Mouse (Mus musculus): ENCODE results near the gene Mtor. TPM values are rescaled to one million over a fixed set of nuclear protein-coding genes. Genes with fewer than 3 reads are reported as not detected.

The Mtor gene
- total and polyA plus RNA-seq, 3 experiments = 10.5 to 28.6 (median 24.3) TPM

- TF ChIP-seq EP300 (IDR thresholded peaks at IDR 0.05; ENCODE audit: low read length) (no peak), CTCF (conservative IDR thresholded peaks at IDR 0.05 in 1 of 2, IDR thresholded peaks at IDR 0.05 in 1 of 2; ENCODE audit: low read depth in 2 of 2, low read length in 2 of 2) (no peak), MYC (IDR thresholded peaks at IDR 0.05; ENCODE audit: low read depth, low read length) (no peak), CHD2 (IDR thresholded peaks at IDR 0.05; ENCODE audit: low read length) (no peak), KAT2A (IDR thresholded peaks at IDR 0.05; ENCODE audit: insufficient replicate concordance, low read length) (no peak)
- H3K9me3 ChIP-seq (replicated peaks; ENCODE audit: low read length) = no peaks in the 10 kb centered on the region
- in situ Hi-C loops (cut with MboI; ENCODE audit: low pct_ligation_motif_present, low pct_unique_long_range_greater_than_20kb, low sequenced_read_pairs) = no loop called here
- H3K4me3 ChIP-seq (replicated peaks in 1 of 3; ENCODE audit: low read depth in 2 of 3, low read length in 2 of 3, poor library complexity in 1 of 3) = no peak overlapping the region
- peaks cover 0 to 9% of the 10 kb centered on the region in 2 experiments; a peak in 2 of 4 replicates for H3K4me1 ChIP-seq (ENCODE audit: control insufficient read depth in 1 of 2, insufficient read depth in 2 of 2)
- H3K36me3 ChIP-seq (replicated peaks in 1 of 2; ENCODE audit: control insufficient read depth in 1 of 2, insufficient read depth in 1 of 2, low read length in 1 of 2) = peaks cover 87 to 97% of the 10 kb centered on the region in 2 experiments
- dilution Hi-C loops (cut with MboI; ENCODE audit: extremely low pct_ligation_motif_present, extremely low pct_unique_long_range_greater_than_20kb, low sequenced_read_pairs) = no loop called here
- no peak for DNase-seq (ENCODE audit: extremely low read depth)
- H3K79me2 ChIP-seq (replicated peaks; ENCODE audit: control insufficient read depth, extremely low read depth, insufficient read depth, poor library complexity, severe bottlenecking) = no peaks in the 10 kb centered on the region
- H3K27me3 ChIP-seq (replicated peaks) = no peaks in the 10 kb centered on the region
- no peak overlapping the region; the same call in 1 of the 2 replicates for H3K27ac ChIP-seq (ENCODE audit: insufficient read depth, low read depth)
- no peak overlapping the region for H3K9ac ChIP-seq (ENCODE audit: insufficient read depth, low read depth)
- H3K4me2 ChIP-seq (ENCODE audit: insufficient read depth, low read depth, poor library complexity, severe bottlenecking) = no peak overlapping the region
Observed at GRCm38 (mm10) chr4:148573222-148573621, 124.8 kb downstream of the Mtor start.

GRCm38 (mm10) chr4:148580765-148581164 lies 132.4 kb downstream of the Mtor start:
- H3K27ac ChIP-seq (ENCODE audit: insufficient read depth, low read depth) = no peak overlapping the region
- H3K27me3 ChIP-seq (replicated peaks) = no peaks in the 10 kb centered on the region
- H3K4me2 ChIP-seq (ENCODE audit: insufficient read depth, low read depth, poor library complexity, severe bottlenecking) = no peak overlapping the region
- in situ Hi-C loops (cut with MboI; ENCODE audit: low pct_ligation_motif_present, low pct_unique_long_range_greater_than_20kb, low sequenced_read_pairs) = no loop called here
- peaks cover 7 to 31% of the 10 kb centered on the region in 2 experiments; a peak in 3 of 4 replicates for H3K4me1 ChIP-seq (ENCODE audit: control insufficient read depth in 1 of 2, insufficient read depth in 2 of 2)
- H3K79me2 ChIP-seq (replicated peaks; ENCODE audit: control insufficient read depth, extremely low read depth, insufficient read depth, poor library complexity, severe bottlenecking) = no peaks in the 10 kb centered on the region
- TF ChIP-seq ZC3H11A (IDR thresholded peaks at IDR 0.05; ENCODE audit: low read depth, low read length) = no peak
- TF ChIP-seq BHLHE40 (IDR thresholded peaks at IDR 0.05; ENCODE audit: low read depth, low read length) = no peak
- no peak for TF ChIP-seq USF2 (conservative IDR thresholded peaks at IDR 0.05; ENCODE audit: low read depth, low read length)
- no peak for TF ChIP-seq ZMIZ1 (IDR thresholded peaks at IDR 0.05; ENCODE audit: low read depth, low read length)
- H3K9me3 ChIP-seq (replicated peaks; ENCODE audit: low read length) = no peaks in the 10 kb centered on the region
- no peak overlapping the region for H3K9ac ChIP-seq (ENCODE audit: insufficient read depth, low read depth)
- no peak overlapping the region for H3K4me3 ChIP-seq (replicated peaks in 1 of 3; ENCODE audit: low read depth in 2 of 3, low read length in 2 of 3, poor library complexity in 1 of 3)
- dilution Hi-C loops (cut with MboI; ENCODE audit: extremely low pct_ligation_motif_present, extremely low pct_unique_long_range_greater_than_20kb, low sequenced_read_pairs) = no loop called here
- DNase-seq (ENCODE audit: extremely low read depth) = no peak
- peaks cover 68 to 84% of the 10 kb centered on the region in 2 experiments for H3K36me3 ChIP-seq (replicated peaks in 1 of 2; ENCODE audit: control insufficient read depth in 1 of 2, insufficient read depth in 1 of 2, low read length in 1 of 2)

- DNase-seq (ENCODE audit: extremely low read depth) = no peak
- H3K4me2 ChIP-seq (ENCODE audit: insufficient read depth, low read depth, poor library complexity, severe bottlenecking) = no peak overlapping the region
- no peak for TF ChIP-seq ETS1 (conservative IDR thresholded peaks at IDR 0.05; ENCODE audit: low read depth, low read length)
- no peak for TF ChIP-seq TBP (conservative IDR thresholded peaks at IDR 0.05; ENCODE audit: low read depth, low read length)
- TF ChIP-seq JUN (IDR thresholded peaks at IDR 0.05; ENCODE audit: insufficient read depth, low read depth, low read length) = no peak
- no peak for TF ChIP-seq KAT2A (IDR thresholded peaks at IDR 0.05; ENCODE audit: insufficient replicate concordance, low read length)
- TF ChIP-seq MXI1 (IDR thresholded peaks at IDR 0.05; ENCODE audit: low read depth, low read length) = no peak
- no peak for TF ChIP-seq ZNF384 (IDR thresholded peaks at IDR 0.05; ENCODE audit: low read depth, low read length)
- no peak for TF ChIP-seq POLR2A (IDR thresholded peaks at IDR 0.05; ENCODE audit: low read depth, low read length)
- TF ChIP-seq EP300 (IDR thresholded peaks at IDR 0.05; ENCODE audit: low read length) = no peak
- no peak for TF ChIP-seq CHD2 (IDR thresholded peaks at IDR 0.05; ENCODE audit: low read length)
- TF ChIP-seq RCOR1 (conservative IDR thresholded peaks at IDR 0.05; ENCODE audit: low read depth, low read length) = no peak
- TF ChIP-seq CHD1 (IDR thresholded peaks at IDR 0.05; ENCODE audit: low read depth, low read length) = no peak
- no peak for TF ChIP-seq TCF12 (IDR thresholded peaks at IDR 0.05; ENCODE audit: low read depth, low read length)
- no peak for TF ChIP-seq GABPA (IDR thresholded peaks at IDR 0.05; ENCODE audit: insufficient replicate concordance, low read depth, low read length)
- no peak for TF ChIP-seq IRF4 (IDR thresholded peaks at IDR 0.05; ENCODE audit: low read depth, low read length)
- no peak for TF ChIP-seq E2F4 (IDR thresholded peaks at IDR 0.05; ENCODE audit: insufficient replicate concordance, low read depth, low read length)
- no peak for TF ChIP-seq ZMIZ1 (IDR thresholded peaks at IDR 0.05; ENCODE audit: low read depth, low read length)
- TF ChIP-seq USF2 (conservative IDR thresholded peaks at IDR 0.05; ENCODE audit: low read depth, low read length) = no peak
- H3K27me3 ChIP-seq (replicated peaks) = no peaks in the 10 kb centered on the region
- in situ Hi-C loops (cut with MboI; ENCODE audit: low pct_ligation_motif_present, low pct_unique_long_range_greater_than_20kb, low sequenced_read_pairs) (no loop called here), dilution Hi-C loops (cut with MboI; ENCODE audit: extremely low pct_ligation_motif_present, extremely low pct_unique_long_range_greater_than_20kb, low sequenced_read_pairs) (no loop called here)
- no peaks in the 10 kb centered on the region for H3K9me3 ChIP-seq (replicated peaks; ENCODE audit: low read length)
- no peak overlapping the region for H3K27ac ChIP-seq (ENCODE audit: insufficient read depth, low read depth)
- H3K79me2 ChIP-seq (replicated peaks; ENCODE audit: control insufficient read depth, extremely low read depth, insufficient read depth, poor library complexity, severe bottlenecking) = no peaks in the 10 kb centered on the region
- peaks cover 62 to 77% of the 10 kb centered on the region in 2 experiments for H3K36me3 ChIP-seq (replicated peaks in 1 of 2; ENCODE audit: control insufficient read depth in 1 of 2, insufficient read depth in 1 of 2, low read length in 1 of 2)
- no peak overlapping the region for H3K9ac ChIP-seq (ENCODE audit: insufficient read depth, low read depth)
- H3K4me1 ChIP-seq (ENCODE audit: control insufficient read depth in 1 of 2, insufficient read depth in 2 of 2) = peaks cover 7 to 27% of the 10 kb centered on the region in 2 experiments; a peak in 3 of 4 replicates
- no peak overlapping the region for H3K4me3 ChIP-seq (replicated peaks in 1 of 3; ENCODE audit: low read depth in 2 of 3, low read length in 2 of 3, poor library complexity in 1 of 3)
Observed at GRCm38 (mm10) chr4:148581422-148581821, 133.0 kb downstream of the Mtor start.

Measured in CH12.LX (cell line).